Mouse (Mus musculus) kidney, embryonic 15.5 days (tissue): ENCODE measurements around the gene Zgpat. TPM values are rescaled to one million over a fixed set of nuclear protein-coding genes. Genes with fewer than 3 reads are reported as not detected.

ENCODE experiments used
- ATAC-seq: fragments of 200-750 bp; cut with Nextera tagmentation; replicated peaks from 2 replicates; pipeline ENCODE4 v1.8.0; 2017; ENCODE audit warnings: moderate TSS enrichment; ENCODE audit not compliant: low FRiP score
- H3K27ac ChIP-seq: fragments of 300-500 bp; sonication (generic); 2 replicates; pipeline ENCODE4 v1.5.1; 2015; ENCODE audit warnings: mild to moderate bottlenecking, inconsistent platforms
- H3K27me3 ChIP-seq: fragments of 300-500 bp; sonication (generic); 2 replicates; pipeline ENCODE4 v1.6.1; 2015; ENCODE audit warnings: inconsistent platforms
- H3K36me3 ChIP-seq: fragments of 300-500 bp; sonication (generic); 2 replicates; pipeline ENCODE4 v1.6.1; 2015; ENCODE audit warnings: inconsistent platforms
- H3K4me1 ChIP-seq: fragments of 300-500 bp; sonication (generic); 2 replicates; pipeline ENCODE4 v1.6.1; 2015; ENCODE audit warnings: inconsistent platforms
- H3K4me2 ChIP-seq: fragments of 300-500 bp; sonication (generic); 2 replicates; pipeline ENCODE4 v1.6.1; 2015; ENCODE audit warnings: moderate library complexity, mild to moderate bottlenecking, inconsistent platforms
- H3K4me3 ChIP-seq: fragments of 300-500 bp; sonication (generic); replicated peaks from 2 replicates; pipeline ENCODE4 v1.5.1; 2015; ENCODE audit warnings: mild to moderate bottlenecking, inconsistent platforms
- H3K9ac ChIP-seq: fragments of 300-500 bp; sonication (generic); 2 replicates; pipeline ENCODE4 v1.6.1; 2015; ENCODE audit warnings: mild to moderate bottlenecking, inconsistent platforms
- H3K9me3 ChIP-seq: fragments of 300-500 bp; sonication (generic); replicated peaks from 2 replicates; pipeline ENCODE4 v1.6.1; 2016; ENCODE audit warnings: inconsistent platforms
- WGBS: fragments of 180-500 bp; shearing (Covaris S2); methylation state at CpG from one replicate; pipeline ENCODE4 v1.1.7; 2015; ENCODE audit warnings: mixed read lengths; 5-methylcytosine and 5-hydroxymethylcytosine counted together
- polyA plus RNA-seq: library from polyadenylated mRNA; unstranded; fragments of >200 nt; fragmentation: Nextera tagmentation; extraction: Ambion mirVana; gene quantifications from 2 replicates; pipeline ENCODE4 v1.2.1, GENCODE M21; 2015

Gene Zgpat
- polyA plus RNA-seq, 1 experiment from 2014 or later, result 43.7 TPM

DNA sequence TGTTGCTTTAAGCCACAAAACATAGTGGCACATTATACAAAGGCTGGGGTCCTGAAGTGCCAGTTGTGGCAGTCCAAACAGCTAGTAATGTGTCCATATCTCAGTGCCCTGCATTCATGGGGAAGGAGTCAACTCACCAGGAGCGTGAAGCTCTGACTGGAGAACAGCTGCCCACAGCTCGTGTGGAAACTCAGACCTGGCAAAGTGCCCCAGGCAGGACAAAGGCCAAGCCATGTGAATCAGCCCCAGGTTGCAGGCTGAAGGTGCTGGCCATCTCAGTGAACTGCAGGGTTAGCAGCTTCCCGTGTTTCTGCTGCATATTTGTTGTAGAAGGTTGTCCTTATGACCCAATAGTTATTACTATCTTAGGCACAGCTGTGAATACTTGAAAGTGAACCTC, 51.2 kb downstream of the Zgpat start:
- Histone ChIP-seq H3K4me1 (peaks cover 3% of the 10 kb centered on the region; the same call in 1 of the 2 replicates), H3K9ac (no peak overlapping the region), H3K4me3 (no peak overlapping the region), H3K36me3 (peaks cover 9% of the 10 kb centered on the region), H3K4me2 (no peak overlapping the region), H3K27ac (no peak overlapping the region), H3K9me3 (no peaks in the 10 kb centered on the region), H3K27me3 (no peaks in the 10 kb centered on the region)
- 61% methylated on average over 3 of the region's 3 CpGs for WGBS
- no peak for ATAC-seq

GRCm38 (mm10) chr2:181419359-181419758, 54.6 kb downstream of the Zgpat start:
- ATAC-seq, result no peak
- H3K4me3 ChIP-seq, result no peak overlapping the region
- WGBS, result 72% methylated on average over 7 of the region's 7 CpGs
- H3K9ac ChIP-seq, result no peak overlapping the region
- H3K27me3 ChIP-seq, result no peaks in the 10 kb centered on the region
- no peaks in the 10 kb centered on the region for H3K9me3 ChIP-seq
- peaks cover 4% of the 10 kb centered on the region; the same call in 1 of the 2 replicates for H3K4me1 ChIP-seq
- peaks cover 33% of the 10 kb centered on the region for H3K36me3 ChIP-seq
- no peak overlapping the region for H3K27ac ChIP-seq
- no peak overlapping the region for H3K4me2 ChIP-seq

DNA sequence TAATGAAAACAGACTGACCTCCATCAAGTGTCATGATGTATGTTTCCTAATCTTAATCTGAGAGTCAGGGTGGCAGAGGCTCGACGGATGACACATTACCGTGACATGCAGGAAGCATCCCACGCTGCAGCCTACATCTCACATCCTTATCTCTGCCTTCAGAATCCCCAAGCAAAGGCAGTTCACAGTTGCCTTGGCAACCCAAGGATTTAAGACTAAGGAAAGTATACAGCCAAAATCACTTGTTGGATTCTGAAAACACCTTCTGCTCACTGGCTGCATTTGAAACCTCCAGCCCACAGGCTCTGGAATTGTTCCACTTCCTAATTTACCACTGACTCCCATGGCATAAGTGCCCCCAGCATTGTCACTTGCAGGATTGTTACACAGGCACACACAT, 55.7 kb downstream of the Zgpat start:
- H3K36me3 ChIP-seq, result peaks cover 33% of the 10 kb centered on the region
- H3K4me2 ChIP-seq, result no peak overlapping the region
- no peak overlapping the region for H3K27ac ChIP-seq
- ATAC-seq, result no peak
- H3K9me3 ChIP-seq, result no peaks in the 10 kb centered on the region
- no peak overlapping the region for H3K4me3 ChIP-seq
- no peak overlapping the region for H3K9ac ChIP-seq
- WGBS, result 66% methylated on average over 4 of the region's 4 CpGs
- H3K27me3 ChIP-seq, result no peaks in the 10 kb centered on the region
- peaks cover 4% of the 10 kb centered on the region; the same call in 1 of the 2 replicates for H3K4me1 ChIP-seq

GRCm38 (mm10) chr2:181420903-181421638, 56.3 kb downstream of the Zgpat start:
- H3K36me3 ChIP-seq, result peaks cover 33% of the 10 kb centered on the region
- no peaks in the 10 kb centered on the region for H3K9me3 ChIP-seq
- ATAC-seq, result no peak
- no peaks in the 10 kb centered on the region for H3K27me3 ChIP-seq
- H3K4me2 ChIP-seq, result no peak overlapping the region
- peaks cover 4% of the 10 kb centered on the region; the same call in 1 of the 2 replicates for H3K4me1 ChIP-seq
- H3K27ac ChIP-seq, result no peak overlapping the region
- H3K9ac ChIP-seq, result no peak overlapping the region
- H3K4me3 ChIP-seq, result no peak overlapping the region
- WGBS, result 74% methylated on average over 4 of the region's 4 CpGs

GRCm38 (mm10) chr2:181423834-181424233, 59.1 kb downstream of the Zgpat start:
- H3K27me3 ChIP-seq, result no peaks in the 10 kb centered on the region
- H3K9me3 ChIP-seq, result no peaks in the 10 kb centered on the region
- no peak overlapping the region for H3K27ac ChIP-seq
- peaks cover 4% of the 10 kb centered on the region; the same call in 1 of the 2 replicates for H3K4me1 ChIP-seq
- ATAC-seq, result no peak
- H3K36me3 ChIP-seq, result peaks cover 30% of the 10 kb centered on the region
- H3K4me2 ChIP-seq, result no peak overlapping the region
- H3K9ac ChIP-seq, result no peak overlapping the region
- H3K4me3 ChIP-seq, result no peak overlapping the region
- WGBS, result 88% methylated on average over 9 of the region's 9 CpGs

Other genes starting within 250 kb of the Zgpat start
- 0.33 and 0.68 TPM in 2 replicates for gene Kcnq2, start 229.6 kb upstream of the Zgpat start, polyA plus RNA-seq
- 0.08 and 0.17 TPM in 2 replicates for gene Eef1a2, start 207.9 kb upstream of the Zgpat start, polyA plus RNA-seq
- 315 and 330 TPM in 2 replicates for gene Ppdpf, start 177.7 kb upstream of the Zgpat start, polyA plus RNA-seq
- gene Ptk6, start 162.1 kb upstream of the Zgpat start, polyA plus RNA-seq, result 0.04 TPM in 1 of 2 replicates, not detected in the other
- 0.24 and 0.45 TPM in 2 replicates for gene Srms, start 151.7 kb upstream of the Zgpat start, polyA plus RNA-seq
- 0.14 and 0.26 TPM in 2 replicates for gene Fndc11, start 144.9 kb upstream of the Zgpat start, polyA plus RNA-seq
- 1.3 and 1.6 TPM in 2 replicates for gene Helz2, start 122.9 kb upstream of the Zgpat start, polyA plus RNA-seq
- gene Gmeb2, start 76.9 kb upstream of the Zgpat start, polyA plus RNA-seq, result 15.3 and 15.8 TPM in 2 replicates
- 5.1 and 17.3 TPM in 2 replicates for gene Stmn3, start 50.4 kb upstream of the Zgpat start, polyA plus RNA-seq
- gene Rtel1, start 45.2 kb upstream of the Zgpat start, polyA plus RNA-seq, result 41.8 and 44.7 TPM in 2 replicates
- gene Arfrp1, start 476 bp downstream of the Zgpat start, polyA plus RNA-seq, result 69.4 and 71.8 TPM in 2 replicates
- gene Lime1, start 15.2 kb downstream of the Zgpat start, polyA plus RNA-seq, result 22.6 and 26.7 TPM in 2 replicates
- 25.5 and 28.0 TPM in 2 replicates for gene Zbtb46, start 94.5 kb downstream of the Zgpat start, polyA plus RNA-seq
- gene Abhd16b, start 128.3 kb downstream of the Zgpat start, polyA plus RNA-seq, result 0.30 TPM in 1 of 2 replicates, not detected in the other
- gene Tpd52l2, start 132.2 kb downstream of the Zgpat start, polyA plus RNA-seq, result 162 and 169 TPM in 2 replicates
- 84.4 and 88.6 TPM in 2 replicates for gene Dnajc5, start 155.6 kb downstream of the Zgpat start, polyA plus RNA-seq
- gene Uckl1, start 220.0 kb downstream of the Zgpat start, polyA plus RNA-seq, result 50.7 and 59.0 TPM in 2 replicates
- gene Prpf6, start 226.9 kb downstream of the Zgpat start, polyA plus RNA-seq, result 67.4 and 69.5 TPM in 2 replicates
- 43.1 and 51.6 TPM in 2 replicates for gene Zfp512b, start 227.9 kb downstream of the Zgpat start, polyA plus RNA-seq
- 24.6 and 26.3 TPM in 2 replicates for gene Samd10, start 234.3 kb downstream of the Zgpat start, polyA plus RNA-seq